Mouse (Mus musculus): ENCODE measurements around the gene Zfp872.

GRCm38 (mm10) chr9:22226846-22227245 lies 39.0 kb downstream of the Zfp872 start:
- no peak for TF ChIP-seq POLR2A (IDR thresholded peaks at IDR 0.05; ENCODE audit: low read depth, low read length)
- TF ChIP-seq CTCF (IDR thresholded peaks at IDR 0.05; ENCODE audit: borderline replicate concordance, insufficient read depth, low read length): no peak
